Mouse (Mus musculus) right cerebral cortex, postnatal 4 days (tissue): ENCODE measurements around the gene Szt2.

Experiments used
- DNase-seq: peaks from one replicate; pipeline ENCODE4 v3.0.0-alpha.2; 2022

Gene Szt2

DNA sequence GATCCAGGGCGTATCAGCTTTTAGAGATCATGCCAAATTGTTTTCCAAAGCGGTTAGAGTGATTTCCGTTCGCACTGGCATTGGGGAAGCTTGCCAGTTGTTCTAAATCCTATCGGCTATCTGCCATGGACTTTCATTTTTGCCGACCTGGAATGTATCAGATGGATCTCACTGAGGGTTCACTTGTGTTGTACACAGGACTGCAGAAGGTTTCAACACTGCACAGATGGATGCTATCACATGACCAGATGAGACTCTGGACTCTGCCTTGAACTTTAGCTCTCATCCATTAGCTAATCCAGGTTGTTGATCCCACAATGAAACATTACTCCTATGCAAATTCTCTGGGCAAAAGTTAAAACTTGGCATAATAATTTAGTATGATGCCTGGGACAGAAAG, 52.3 kb downstream of the Szt2 start:
- no peak for DNase-seq

DNA sequence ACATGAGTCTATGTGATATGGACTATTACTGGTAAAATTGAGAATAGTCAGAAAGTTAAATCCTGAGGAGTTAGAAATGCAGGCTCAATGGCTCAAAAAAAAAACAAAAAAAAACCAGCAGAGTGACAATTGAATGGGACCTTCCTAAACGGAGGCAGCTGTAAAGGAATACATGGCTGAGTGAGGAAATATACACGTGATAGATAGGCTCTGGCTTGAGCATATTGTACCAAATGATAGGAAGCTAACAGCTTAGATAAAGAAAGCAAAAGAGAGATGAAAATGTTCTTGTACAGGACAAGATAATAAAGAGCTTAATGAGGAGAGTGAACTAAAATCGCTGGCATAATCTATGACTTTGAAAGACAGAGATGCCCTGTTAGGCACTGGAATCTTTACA, 54.8 kb downstream of the Szt2 start:
- no peak for DNase-seq

DNA sequence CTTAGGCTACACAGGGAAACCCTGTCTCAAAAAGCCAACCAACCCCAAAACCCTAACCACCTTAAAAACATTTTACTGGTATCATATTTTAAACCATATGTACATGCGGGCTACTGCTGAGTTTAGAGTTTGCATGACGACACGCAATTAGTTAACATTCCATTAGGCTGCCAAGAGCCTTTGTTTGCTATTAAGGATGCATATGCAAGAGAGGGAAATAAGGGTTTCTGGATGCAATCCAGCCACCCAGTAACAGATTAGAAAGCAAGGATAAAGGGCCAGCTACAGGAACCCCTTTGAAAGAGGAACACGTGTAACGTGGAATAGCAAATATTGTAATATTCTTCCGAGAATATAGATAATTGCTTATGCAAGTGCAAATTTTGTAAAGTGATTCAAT, 55.4 kb downstream of the Szt2 start:
- no peak for DNase-seq

DNA sequence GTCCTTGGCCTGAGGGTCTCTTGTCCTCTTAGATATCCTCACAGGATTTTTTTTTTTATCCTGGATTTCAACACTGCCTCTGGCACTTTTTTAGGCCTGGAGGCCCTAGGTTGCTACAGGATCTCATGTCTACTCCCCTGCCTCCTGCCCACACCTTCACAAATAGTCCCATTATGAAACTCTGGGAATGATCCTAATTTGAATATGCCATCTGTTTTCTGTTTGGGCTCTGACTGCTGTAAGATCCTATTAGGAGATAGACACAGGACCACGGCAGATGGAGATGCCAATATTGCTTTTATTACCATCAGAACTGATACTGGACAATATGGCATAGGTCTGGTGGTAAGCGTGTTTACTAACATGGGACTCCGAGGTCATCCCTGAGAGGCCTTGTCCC, 57.2 kb downstream of the Szt2 start:
- no peak for DNase-seq

DNA sequence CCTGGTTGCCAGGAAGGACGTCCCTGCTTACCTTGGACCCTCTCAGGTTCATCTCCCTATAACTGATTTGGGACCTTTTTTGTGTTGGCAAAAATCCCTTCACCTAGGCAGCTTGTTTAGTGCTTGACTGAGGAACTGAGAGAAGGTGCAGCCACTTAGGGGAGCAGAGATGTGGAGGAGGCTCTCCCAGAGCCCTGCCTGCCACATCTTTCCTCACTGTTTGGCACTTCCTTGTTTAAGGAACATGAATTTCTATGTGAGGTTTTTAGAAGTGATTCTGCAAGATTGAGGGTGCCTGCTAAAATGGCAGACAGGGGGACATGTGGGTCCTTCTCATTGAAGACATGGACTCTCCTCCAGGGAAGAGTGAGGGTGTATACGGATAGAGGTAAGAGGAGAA, 58.2 kb downstream of the Szt2 start:
- DNase-seq = no peak

DNA sequence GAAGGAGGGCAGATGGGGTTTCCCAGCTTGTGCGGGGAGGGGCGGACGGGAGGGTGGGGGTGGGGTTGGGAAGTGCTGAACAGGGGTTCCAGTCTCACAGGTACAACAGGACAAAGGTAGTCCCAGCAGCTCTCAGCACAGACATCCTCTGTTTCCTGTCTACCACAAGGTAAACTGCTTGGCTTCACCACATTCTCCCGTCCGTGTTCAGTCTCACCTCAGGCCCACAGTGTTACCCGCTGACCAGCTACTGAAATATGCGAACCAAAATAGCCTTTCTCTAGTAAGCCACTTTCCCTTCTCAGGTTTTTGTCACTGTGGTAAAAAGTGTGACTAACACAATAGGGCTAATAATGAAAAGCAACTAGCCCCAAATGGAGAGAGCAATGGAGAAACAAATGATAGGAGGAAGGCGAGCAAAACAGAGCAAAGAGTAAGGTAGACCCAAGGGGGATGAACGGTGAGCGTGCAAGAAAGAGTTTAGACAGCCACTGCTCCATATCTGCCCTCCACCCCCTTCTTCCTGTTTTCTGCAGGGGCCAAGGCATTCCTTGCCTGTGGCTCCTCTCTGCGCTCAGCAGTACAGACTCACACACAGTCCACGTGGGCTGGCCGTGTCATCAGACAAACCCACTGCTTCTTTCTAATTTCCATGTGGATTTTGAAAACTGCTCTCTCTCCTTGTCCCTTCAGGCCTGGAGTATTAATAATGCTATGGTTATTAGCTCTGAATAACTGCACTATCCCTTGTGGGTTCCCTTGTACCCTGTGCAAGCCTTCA, 61.4 kb downstream of the Szt2 start:
- DNase-seq = no peak

DNA sequence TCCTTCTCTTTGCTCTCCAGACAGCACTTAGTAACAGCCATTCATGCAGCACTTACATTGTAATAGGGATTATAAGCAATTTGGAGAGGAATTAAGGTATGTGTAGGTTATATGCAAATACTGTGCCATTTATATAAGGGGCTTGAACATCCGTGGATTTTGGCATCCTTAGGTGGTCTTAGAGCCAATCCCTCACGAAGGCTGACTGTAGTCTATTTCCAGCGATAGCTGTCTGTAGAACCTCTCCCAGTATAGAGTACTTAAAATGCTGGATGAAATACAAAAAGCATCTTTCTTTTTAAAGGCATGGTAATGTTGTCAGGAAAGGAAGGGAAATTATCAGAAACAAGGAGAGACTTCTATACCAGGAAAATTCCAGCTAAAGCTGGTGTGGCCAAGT, 67.6 kb downstream of the Szt2 start:
- DNase-seq = no peak

DNA sequence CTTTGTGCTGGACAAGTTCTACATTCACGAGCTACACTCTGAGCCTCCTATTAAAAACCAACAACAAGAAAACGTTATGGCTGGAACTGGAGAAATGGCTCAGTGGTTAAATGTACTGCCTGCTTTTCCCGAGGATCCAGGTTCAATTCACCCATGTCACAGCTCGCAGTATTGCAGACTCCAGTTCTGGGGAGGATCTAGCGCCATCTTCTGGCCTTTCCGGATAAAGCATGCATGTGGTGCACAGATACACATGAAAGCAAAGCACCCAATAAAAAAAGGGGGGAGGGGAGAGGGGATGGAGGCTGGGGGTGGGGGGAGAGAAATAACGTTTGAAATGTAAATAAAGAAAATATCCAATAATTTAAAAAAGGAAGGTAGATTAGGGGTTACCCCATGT, 72.4 kb downstream of the Szt2 start:
- peak; percentile 83 for DNase-seq

DNA sequence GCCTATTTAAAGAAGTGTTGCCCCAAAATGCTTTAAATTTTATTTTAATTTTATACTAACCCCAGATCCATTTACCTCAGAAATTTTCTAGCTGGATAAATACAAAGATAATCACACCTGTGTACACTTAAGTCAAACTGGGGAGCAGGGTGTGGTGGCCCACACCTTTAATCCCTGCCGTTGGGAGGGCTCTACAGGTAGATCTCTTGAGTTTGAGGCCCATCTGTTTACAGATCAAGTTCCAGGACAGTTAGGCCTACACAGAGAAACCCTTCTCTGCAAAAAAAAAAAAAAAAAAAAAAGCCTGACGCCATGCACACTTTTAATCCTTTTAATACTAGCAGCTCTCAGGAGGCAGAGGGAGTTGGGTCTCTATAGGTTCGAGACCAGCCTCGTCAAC, 73.1 kb downstream of the Szt2 start:
- DNase-seq = no peak

DNA sequence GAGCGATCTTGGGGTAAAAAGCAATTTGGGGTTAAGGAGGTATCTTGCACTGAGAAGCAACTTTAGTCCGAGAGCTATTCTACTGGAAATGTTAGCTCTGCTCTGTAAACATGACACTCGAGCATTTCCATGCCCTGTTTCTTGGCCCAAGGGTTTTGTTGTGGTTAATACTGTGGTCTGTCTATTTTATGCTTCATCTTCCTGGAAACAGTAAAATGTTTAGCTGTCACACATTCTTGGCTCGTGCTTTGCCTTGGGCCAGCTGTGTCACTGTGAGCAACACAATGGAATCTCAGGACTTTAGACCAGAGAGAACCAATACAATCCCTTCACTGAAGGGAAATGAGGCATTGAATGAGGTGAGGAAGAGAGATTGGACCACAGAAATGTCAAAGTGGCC, 77.3 kb downstream of the Szt2 start:
- no peak for DNase-seq

DNA sequence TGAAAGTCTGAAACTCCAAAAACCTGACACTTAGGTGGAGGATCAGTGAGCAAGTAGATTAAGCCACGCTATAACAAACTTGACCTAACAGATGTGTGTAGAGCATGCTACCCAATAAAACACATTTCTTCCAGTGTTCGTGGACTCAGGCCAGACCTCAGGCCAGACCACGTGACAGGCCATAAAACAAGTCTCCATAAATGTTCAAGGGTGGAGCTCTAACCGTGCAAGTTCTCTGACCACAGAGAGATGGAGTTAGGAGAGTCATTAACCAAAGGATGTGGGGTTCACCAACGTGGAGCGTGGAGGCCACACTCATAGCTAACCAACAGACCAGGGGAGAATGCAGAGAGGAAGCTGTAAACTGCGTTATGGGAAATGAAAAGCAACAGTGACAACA, 82.6 kb downstream of the Szt2 start:
- DNase-seq = no peak

DNA sequence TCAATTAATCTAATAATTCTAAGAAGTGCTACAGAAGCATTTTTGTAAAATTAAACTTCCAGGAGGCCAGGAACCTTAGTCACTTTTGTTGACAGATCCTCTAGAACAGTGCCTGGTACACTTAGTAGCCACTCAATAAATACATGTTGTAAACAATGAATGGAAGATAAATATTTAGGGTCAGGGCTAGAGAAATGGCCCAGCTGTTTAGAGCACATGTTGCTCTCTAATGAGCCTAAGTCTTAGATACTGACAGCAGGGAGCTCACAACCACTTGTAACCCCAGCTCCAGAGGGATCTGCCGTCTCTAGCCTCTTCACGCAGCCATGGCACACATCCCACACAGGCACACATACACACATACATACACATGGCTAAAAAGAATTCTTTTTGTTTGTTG, 88.4 kb downstream of the Szt2 start:
- no peak for DNase-seq

DNA sequence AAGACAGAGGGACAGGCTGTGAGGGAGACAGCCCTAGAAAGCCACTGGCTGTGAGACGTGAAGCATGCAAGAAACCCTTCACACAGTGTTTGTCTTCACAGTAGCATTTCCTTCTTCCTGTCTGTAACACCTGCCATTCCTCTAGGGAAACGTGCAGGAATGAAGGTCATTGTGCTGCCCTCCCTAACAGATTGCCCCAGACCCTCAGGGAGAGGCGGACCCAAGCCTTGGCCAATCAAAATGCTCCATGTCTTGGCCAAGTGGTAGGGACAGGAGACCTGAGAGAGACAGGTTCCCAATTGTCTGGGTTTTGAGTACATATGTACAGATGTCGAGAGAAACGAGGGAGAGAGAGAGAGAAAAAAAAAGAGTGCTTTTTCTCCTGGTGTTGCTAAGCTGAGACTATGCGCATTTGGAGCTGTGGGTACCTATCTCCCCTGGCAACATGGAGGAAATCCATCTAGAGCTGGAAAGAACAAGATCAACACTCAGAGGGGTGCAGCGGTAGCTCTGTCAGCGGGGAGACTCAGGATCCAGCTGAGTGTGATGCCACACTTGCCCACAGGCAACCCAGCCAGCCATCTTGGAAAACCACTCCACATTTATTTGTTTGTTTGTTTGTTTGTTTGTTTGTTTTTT, 89.2 kb downstream of the Szt2 start:
- no peak for DNase-seq

DNA sequence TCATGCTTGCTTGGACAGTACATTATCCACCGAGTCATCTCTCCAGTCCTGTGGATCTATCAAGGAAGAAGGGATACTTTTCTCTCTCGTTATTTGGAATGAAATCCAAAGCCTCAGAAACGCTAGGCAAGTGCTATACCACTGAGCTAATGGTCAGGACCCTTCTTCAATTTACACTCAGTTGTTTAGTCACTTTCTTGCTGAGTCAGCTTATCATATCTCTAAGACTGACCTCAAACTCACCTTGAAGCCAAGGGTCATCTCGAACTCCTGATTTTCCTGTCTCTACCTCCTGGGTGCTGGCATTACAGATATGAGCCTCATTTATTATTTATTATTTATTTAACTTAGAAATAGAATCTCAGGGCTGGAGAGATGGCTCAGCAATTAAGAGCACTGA, 92.4 kb downstream of the Szt2 start:
- no peak for DNase-seq

DNA sequence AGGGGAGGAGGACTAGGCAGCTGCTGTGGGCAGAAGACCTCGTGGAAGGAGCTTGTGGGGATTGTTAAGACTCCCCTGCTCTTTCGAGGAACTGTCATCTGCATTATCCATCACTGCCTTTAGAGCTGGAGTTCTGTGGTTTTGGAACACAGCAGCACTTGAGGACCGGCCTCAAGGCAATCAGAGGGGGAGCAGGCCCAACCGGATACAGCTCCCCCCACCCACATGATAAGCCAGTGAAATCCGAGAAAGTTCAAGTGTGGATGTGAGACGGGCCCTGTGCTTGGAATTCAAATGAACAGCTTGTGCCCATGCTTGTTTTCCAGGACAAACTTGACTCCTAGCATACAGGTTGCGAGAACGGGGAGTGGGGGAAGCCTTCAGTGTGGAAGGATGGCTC, 93.8 kb downstream of the Szt2 start:
- DNase-seq = no peak
